Mouse (Mus musculus) embryonic fibroblast, embryonic 13.5 days (primary cell): ENCODE measurements around the gene Ap2a1.

Source experiments
- CTCF ChIP-seq: IDR thresholded peaks from 2 replicates; pipeline ENCODE4 v1.5.1; 2011; ENCODE audit warnings: mild to moderate bottlenecking, control low read depth, low read length, moderate library complexity, borderline replicate concordance; ENCODE audit not compliant: insufficient read depth
- POLR2A ChIP-seq: IDR thresholded peaks from 2 replicates; pipeline ENCODE4 v1.6.1; 2011; ENCODE audit warnings: low read depth, mild to moderate bottlenecking, control low read depth, low read length, moderate library complexity

- no peak for TF ChIP-seq CTCF
- TF ChIP-seq POLR2A: peak; percentile 54
These were observed 74.8 kb downstream of the Ap2a1 start for GRCm38 (mm10) chr7:44854356-44855031.
